Mouse (Mus musculus) frontal cortex, postnatal 36 days (tissue): ENCODE results near the gene Dspp.

Experiments
- DNase-seq, 2 experiments: peaks; one replicate each; pipeline ENCODE4 v3.0.0; 2022; ENCODE audit warnings: low spot score in 2 of 2

Gene Dspp

GRCm38 (mm10) chr5:104170412-104170811 is at the start of gene Dspp:
Gene Dspp, plus strand, starts transcription at chr5:104170712.
- DNase-seq, result no peak

GRCm38 (mm10) chr5:104124016-104124658 is 46.4 kb upstream of the Dspp start:
- no peak for DNase-seq

GRCm38 (mm10) chr5:104126561-104127320 is 43.8 kb upstream of the Dspp start:
- no peak for DNase-seq

GRCm38 (mm10) chr5:104127351-104127750 is 43.2 kb upstream of the Dspp start:
- DNase-seq, result no peak

GRCm38 (mm10) chr5:104128281-104129031 is 42.1 kb upstream of the Dspp start:
- DNase-seq, result no peak

GRCm38 (mm10) chr5:104130891-104131290 is 39.6 kb upstream of the Dspp start:
- no peak for DNase-seq

GRCm38 (mm10) chr5:104131544-104131943 is 39.0 kb upstream of the Dspp start:
- DNase-seq, result peak in 1 of 2 experiments; percentile 52

GRCm38 (mm10) chr5:104133752-104134151 is 36.8 kb upstream of the Dspp start:
- DNase-seq, result no peak

- DNase-seq, result no peak
Observed at GRCm38 (mm10) chr5:104137920-104138541, 32.5 kb upstream of the Dspp start.

GRCm38 (mm10) chr5:104141067-104141466 is 29.4 kb upstream of the Dspp start:
- no peak for DNase-seq

GRCm38 (mm10) chr5:104144057-104144456 is 26.5 kb upstream of the Dspp start:
- no peak for DNase-seq

GRCm38 (mm10) chr5:104149349-104149748 is 21.2 kb upstream of the Dspp start:
- DNase-seq, result no peak

GRCm38 (mm10) chr5:104150196-104150595 is 20.3 kb upstream of the Dspp start:
- DNase-seq, result no peak

- no peak for DNase-seq
Observed at GRCm38 (mm10) chr5:104157701-104158100, 12.8 kb upstream of the Dspp start.

GRCm38 (mm10) chr5:104158332-104159052 is 12.0 kb upstream of the Dspp start:
- DNase-seq, result peak; percentile 52 to 65

GRCm38 (mm10) chr5:104160581-104160980 is 9.9 kb upstream of the Dspp start:
- no peak for DNase-seq

GRCm38 (mm10) chr5:104161390-104161789 is 9.1 kb upstream of the Dspp start:
- no peak for DNase-seq

GRCm38 (mm10) chr5:104163536-104163935 is 7.0 kb upstream of the Dspp start:
- no peak for DNase-seq

- peak; percentile 38 to 56 for DNase-seq
Observed at GRCm38 (mm10) chr5:104173094-104173493, 2.6 kb downstream of the Dspp start.

- DNase-seq, result peak in 1 of 2 experiments; percentile 22
Observed at GRCm38 (mm10) chr5:104183743-104184142, 13.2 kb downstream of the Dspp start.

- DNase-seq, result no peak
Observed at GRCm38 (mm10) chr5:104187281-104187680, 16.8 kb downstream of the Dspp start.
